Mouse (Mus musculus) lung, postnatal 0 days (tissue): Measurements from ENCODE around the gene Safb.
A peak's percentile ranks its signal among the peaks of the same experiment; 100 is the strongest.

Experiments used
- CTCF ChIP-seq: IDR thresholded peaks from 2 replicates; pipeline ENCODE4 v1.5.1; 2016; ENCODE audit warnings: antibody characterized with exemption, mild to moderate bottlenecking
- EP300 ChIP-seq: IDR thresholded peaks from 2 replicates; pipeline ENCODE4 v1.6.1; 2016; ENCODE audit warnings: antibody characterized with exemption, mild to moderate bottlenecking, control low read depth

GRCm38 (mm10) chr17:56537912-56538311, 46.7 kb upstream of the Safb start:
- TF ChIP-seq CTCF (peak; percentile 13; the same call in 1 of the 2 replicates), EP300 (no peak)
